Mouse (Mus musculus): Measurements from ENCODE around the gene Kalrn. TPM values are rescaled to one million over a fixed set of nuclear protein-coding genes. Genes with fewer than 3 reads are reported as not detected.
A peak's percentile ranks its signal among the peaks of the same experiment; 100 is the strongest.

Gene Kalrn
- polyA plus RNA-seq, 1 experiment from 2014 or later = 11.0 TPM

GRCm38 (mm10) chr16:34274607-34275006, 298.7 kb downstream of the Kalrn start:
- DNase-seq (ENCODE audit: extremely low spot score, low spot score) = no peak
- H3K9me3 ChIP-seq = no peaks in the 10 kb centered on the region
- H3K4me3 ChIP-seq = no peak overlapping the region
- H3K27me3 ChIP-seq (ENCODE audit: poor library complexity, severe bottlenecking) = no peaks in the 10 kb centered on the region
- H3K36me3 ChIP-seq (replicated peaks) = no peaks in the 10 kb centered on the region
- no peak overlapping the region for H3K27ac ChIP-seq
- peaks cover 7% of the 10 kb centered on the region for H3K4me1 ChIP-seq

DNA sequence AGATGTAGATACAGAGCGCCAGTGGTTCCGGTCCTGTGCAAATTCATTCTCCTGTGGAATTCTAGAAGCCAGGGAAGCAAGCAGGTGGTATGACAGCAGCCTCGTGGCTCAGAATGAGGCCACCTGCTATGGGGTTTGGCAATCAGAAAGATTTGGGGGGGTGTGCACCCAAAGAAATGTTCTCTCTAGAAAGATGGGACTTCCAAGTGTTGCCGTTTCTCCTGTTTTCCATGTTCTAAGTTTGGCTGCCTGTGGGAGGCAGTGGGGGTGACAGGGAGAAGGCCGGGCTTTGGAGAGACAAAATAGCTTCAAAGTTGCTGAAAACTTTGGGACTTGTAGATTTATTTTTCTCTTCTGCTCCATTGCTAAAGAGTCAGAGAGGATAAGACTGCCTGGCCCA, 301.9 kb downstream of the Kalrn start:
- DNase-seq (ENCODE audit: extremely low spot score, low spot score) = no peak
- Histone ChIP-seq H3K9me3 (no peaks in the 10 kb centered on the region), H3K36me3 (replicated peaks) (no peaks in the 10 kb centered on the region), H3K4me1 (no peaks in the 10 kb centered on the region), H3K27me3 (ENCODE audit: poor library complexity, severe bottlenecking) (no peaks in the 10 kb centered on the region), H3K4me3 (no peak overlapping the region), H3K27ac (no peak overlapping the region)
- 95% methylated on average over 5 of the region's 5 CpGs for WGBS

GRCm38 (mm10) chr16:34270681-34271080, 302.7 kb downstream of the Kalrn start:
- H3K27ac ChIP-seq = no peak overlapping the region
- no peaks in the 10 kb centered on the region for H3K36me3 ChIP-seq (replicated peaks)
- WGBS = 80% methylated on average over 2 of the region's 2 CpGs
- no peaks in the 10 kb centered on the region for H3K27me3 ChIP-seq (ENCODE audit: poor library complexity, severe bottlenecking)
- no peaks in the 10 kb centered on the region for H3K9me3 ChIP-seq
- no peak for DNase-seq (ENCODE audit: extremely low spot score, low spot score)
- H3K4me3 ChIP-seq = no peak overlapping the region
- no peaks in the 10 kb centered on the region for H3K4me1 ChIP-seq

GRCm38 (mm10) chr16:34269642-34270041, 303.7 kb downstream of the Kalrn start:
- H3K27ac ChIP-seq = no peak overlapping the region
- WGBS = 93% methylated on average over 8 of the region's 8 CpGs
- H3K9me3 ChIP-seq = no peaks in the 10 kb centered on the region
- H3K36me3 ChIP-seq (replicated peaks) = no peaks in the 10 kb centered on the region
- H3K4me3 ChIP-seq = no peak overlapping the region
- no peak for DNase-seq (ENCODE audit: extremely low spot score, low spot score)
- H3K27me3 ChIP-seq (ENCODE audit: poor library complexity, severe bottlenecking) = no peaks in the 10 kb centered on the region
- no peaks in the 10 kb centered on the region for H3K4me1 ChIP-seq

DNA sequence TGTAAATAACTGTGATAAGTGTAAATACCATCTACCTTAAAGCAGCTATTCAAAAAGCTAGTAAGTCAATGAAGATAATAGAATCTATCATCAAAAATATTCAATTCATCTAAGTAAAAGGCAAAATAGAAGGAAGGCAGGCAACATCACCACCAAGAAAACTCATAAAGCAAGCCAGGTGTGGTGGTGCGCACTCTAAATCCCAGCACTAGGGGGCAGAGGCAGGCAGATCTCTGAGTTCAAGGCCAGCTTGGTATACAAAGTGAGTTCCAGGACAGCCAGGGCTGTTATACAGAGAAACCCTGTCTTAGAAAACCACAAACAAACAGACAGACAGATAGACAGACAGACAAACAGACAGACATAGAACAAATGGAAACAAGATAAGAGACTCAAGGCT, 305.6 kb downstream of the Kalrn start:
- WGBS = 95% methylated on average over 1 of the region's 1 CpGs

GRCm38 (mm10) chr16:34264671-34265070, 308.7 kb downstream of the Kalrn start:
- no peak overlapping the region for H3K27ac ChIP-seq
- H3K4me1 ChIP-seq = peaks cover 23% of the 10 kb centered on the region
- H3K36me3 ChIP-seq (replicated peaks) = no peaks in the 10 kb centered on the region
- no peak overlapping the region for H3K4me3 ChIP-seq
- WGBS = 91% methylated on average over 3 of the region's 3 CpGs
- no peaks in the 10 kb centered on the region for H3K27me3 ChIP-seq (ENCODE audit: poor library complexity, severe bottlenecking)
- no peaks in the 10 kb centered on the region for H3K9me3 ChIP-seq
- DNase-seq (ENCODE audit: extremely low spot score, low spot score) = no peak

More for the DNA sequence above, 305.6 kb downstream of the Kalrn start:
- no peak for DNase-seq (ENCODE audit: extremely low spot score, low spot score)
- H3K9me3 ChIP-seq = no peaks in the 10 kb centered on the region
- no peak overlapping the region for H3K4me3 ChIP-seq
- H3K27me3 ChIP-seq (ENCODE audit: poor library complexity, severe bottlenecking) = no peaks in the 10 kb centered on the region
- H3K4me1 ChIP-seq = peaks cover 9% of the 10 kb centered on the region
- H3K27ac ChIP-seq = no peak overlapping the region
- H3K36me3 ChIP-seq (replicated peaks) = no peaks in the 10 kb centered on the region

DNA sequence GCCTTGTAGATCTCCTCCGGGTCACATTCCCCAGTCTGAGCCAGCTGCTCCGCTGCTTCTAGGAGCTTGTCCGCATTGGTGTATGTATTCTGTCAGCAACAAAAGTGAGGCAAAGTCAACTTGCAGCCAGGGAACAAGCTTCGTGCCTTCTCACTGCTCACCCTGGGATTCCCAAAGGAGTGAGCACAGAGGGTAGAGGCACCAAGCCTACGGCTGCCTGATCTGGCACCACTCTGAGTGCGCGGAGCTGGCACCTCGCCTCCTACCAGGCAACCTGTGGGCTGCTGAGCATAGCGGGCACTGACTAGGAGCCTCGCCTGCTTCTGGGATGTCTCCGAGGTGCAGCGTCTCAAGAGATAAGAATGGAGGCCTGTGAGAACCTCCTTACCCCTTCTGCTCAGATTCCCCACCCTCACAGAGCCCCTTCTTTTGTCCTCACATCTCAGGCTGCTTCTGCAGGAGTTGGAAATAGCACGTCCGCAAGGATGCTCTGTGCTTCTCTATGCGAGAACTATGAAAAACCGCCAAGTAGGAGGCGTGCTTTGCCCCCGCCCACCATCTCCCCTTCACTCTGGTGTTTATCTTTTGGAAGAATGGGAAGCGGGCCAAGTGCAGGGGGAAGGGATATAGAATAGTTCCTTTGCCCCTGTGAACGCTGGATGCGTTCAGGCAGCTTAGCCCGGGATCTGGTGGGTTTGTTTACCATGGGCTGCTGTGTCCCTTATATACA, 310.4 kb downstream of the Kalrn start:
- Histone ChIP-seq H3K4me3 (no peak overlapping the region), H3K27ac (peak overlapping the region; percentile 11; the same call in 1 of the 2 replicates), H3K9me3 (no peaks in the 10 kb centered on the region), H3K27me3 (ENCODE audit: poor library complexity, severe bottlenecking) (no peaks in the 10 kb centered on the region), H3K4me1 (peaks cover 23% of the 10 kb centered on the region), H3K36me3 (replicated peaks) (no peaks in the 10 kb centered on the region)
- DNase-seq (ENCODE audit: extremely low spot score, low spot score) = no peak
- 84% methylated on average over 22 of the region's 22 CpGs for WGBS

GRCm38 (mm10) chr16:34260971-34261924, 312.1 kb downstream of the Kalrn start:
- H3K9me3 ChIP-seq = no peaks in the 10 kb centered on the region
- 21% methylated on average over 10 of the region's 10 CpGs for WGBS
- no peak overlapping the region for H3K4me3 ChIP-seq
- no peak overlapping the region for H3K27ac ChIP-seq
- no peak for DNase-seq (ENCODE audit: extremely low spot score, low spot score)
- H3K36me3 ChIP-seq (replicated peaks) = peaks cover under 1% of the 10 kb centered on the region
- H3K27me3 ChIP-seq (ENCODE audit: poor library complexity, severe bottlenecking) = no peaks in the 10 kb centered on the region
- H3K4me1 ChIP-seq = peaks cover 23% of the 10 kb centered on the region

DNA sequence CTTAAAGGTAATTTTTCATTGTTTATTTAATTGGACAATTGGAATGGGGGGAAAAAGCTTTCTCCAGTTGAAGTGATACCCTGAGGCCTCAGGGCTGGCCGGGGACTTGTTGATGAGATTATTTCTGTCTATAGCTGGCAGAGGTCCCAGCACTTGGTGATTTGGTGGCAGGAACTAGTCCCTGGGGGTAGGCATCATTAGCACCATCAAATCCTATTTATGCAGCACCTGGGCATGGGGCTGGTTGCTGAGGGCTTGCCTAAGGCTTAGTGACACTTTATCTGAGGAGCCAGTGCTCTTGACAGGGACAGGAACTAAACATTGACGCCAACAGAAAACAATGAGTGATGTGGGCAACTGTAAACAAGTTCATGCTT, 318.7 kb downstream of the Kalrn start:
- H3K36me3 ChIP-seq (replicated peaks) = peaks cover 39% of the 10 kb centered on the region
- H3K4me3 ChIP-seq = no peak overlapping the region
- peaks cover 20% of the 10 kb centered on the region; the same call in 1 of the 2 replicates for H3K4me1 ChIP-seq
- H3K9me3 ChIP-seq = no peaks in the 10 kb centered on the region
- DNase-seq (ENCODE audit: extremely low spot score, low spot score) = no peak
- H3K27me3 ChIP-seq (ENCODE audit: poor library complexity, severe bottlenecking) = no peaks in the 10 kb centered on the region
- H3K27ac ChIP-seq = no peak overlapping the region
- WGBS = 78% methylated on average over 2 of the region's 2 CpGs

- Histone ChIP-seq H3K27ac (no peak overlapping the region), H3K9me3 (no peaks in the 10 kb centered on the region; the same call in 1 of the 2 replicates), H3K36me3 (replicated peaks) (peaks cover 45% of the 10 kb centered on the region), H3K4me3 (no peak overlapping the region), H3K27me3 (ENCODE audit: poor library complexity, severe bottlenecking) (no peaks in the 10 kb centered on the region), H3K4me1 (peaks cover 20% of the 10 kb centered on the region; the same call in 1 of the 2 replicates)
- no peak for DNase-seq (ENCODE audit: extremely low spot score, low spot score)
- 79% methylated on average over 4 of the region's 4 CpGs for WGBS
These were observed 319.2 kb downstream of the Kalrn start for GRCm38 (mm10) chr16:34254002-34254645.

DNA sequence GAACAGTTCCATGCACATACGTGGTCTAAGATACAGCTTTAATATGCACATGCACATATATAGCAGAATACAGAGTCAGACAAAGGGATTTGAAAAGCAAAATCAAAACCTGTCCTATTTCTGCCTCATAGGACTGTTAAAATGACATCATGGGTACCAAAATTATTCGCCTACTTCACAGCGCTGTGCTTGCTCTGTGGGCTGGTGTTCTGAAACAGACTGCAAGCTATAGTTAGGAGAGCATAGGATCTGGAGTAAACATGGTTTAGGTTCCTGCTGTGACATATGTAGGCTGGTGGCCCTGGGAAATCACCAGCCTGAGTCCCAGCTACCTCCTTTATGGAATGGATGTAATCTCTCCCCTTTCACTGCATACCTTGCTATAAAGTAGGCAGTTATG, 320.7 kb downstream of the Kalrn start:
- DNase-seq (ENCODE audit: extremely low spot score, low spot score) = no peak
- Histone ChIP-seq H3K9me3 (no peaks in the 10 kb centered on the region; the same call in 1 of the 2 replicates), H3K4me3 (no peak overlapping the region), H3K27ac (no peak overlapping the region), H3K36me3 (replicated peaks) (peaks cover 46% of the 10 kb centered on the region), H3K27me3 (ENCODE audit: poor library complexity, severe bottlenecking) (no peaks in the 10 kb centered on the region), H3K4me1 (peaks cover 28% of the 10 kb centered on the region)
- WGBS = 96% methylated on average over 3 of the region's 3 CpGs

DNA sequence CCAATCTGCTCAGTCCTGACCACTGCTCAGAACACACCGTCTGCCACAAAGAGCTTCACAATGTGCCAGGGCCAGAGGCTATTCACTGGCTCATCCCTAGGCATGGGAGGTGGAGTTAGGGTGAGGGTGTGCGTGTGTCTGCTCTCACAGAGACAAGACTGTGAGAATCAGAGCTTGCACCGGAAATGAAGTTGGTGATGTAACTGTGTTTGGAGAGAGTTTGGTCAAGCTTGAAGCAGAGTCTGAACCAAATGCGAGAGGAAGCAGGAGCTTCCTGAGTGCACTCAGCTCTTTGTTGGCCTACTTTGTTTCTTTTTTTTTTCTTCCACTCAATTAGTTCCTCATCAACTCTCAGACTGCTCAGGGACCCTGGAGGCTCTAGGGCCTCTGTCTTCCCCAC, 325.1 kb downstream of the Kalrn start:
- Histone ChIP-seq H3K27me3 (ENCODE audit: poor library complexity, severe bottlenecking) (no peaks in the 10 kb centered on the region), H3K4me1 (peaks cover 18% of the 10 kb centered on the region), H3K36me3 (replicated peaks) (peaks cover 29% of the 10 kb centered on the region), H3K4me3 (no peak overlapping the region), H3K27ac (peak overlapping the region; percentile 69), H3K9me3 (no peaks in the 10 kb centered on the region; the same call in 1 of the 2 replicates)
- WGBS = 38% methylated on average over 4 of the region's 4 CpGs
- DNase-seq (ENCODE audit: extremely low spot score, low spot score) = no peak
